Mouse (Mus musculus): ENCODE data around the gene Adipor2.

- TF ChIP-seq EP300 (IDR thresholded peaks at IDR 0.05; ENCODE audit: insufficient read depth, low read depth, low read length): no peak
- no peak for TF ChIP-seq POLR2A (IDR thresholded peaks at IDR 0.05; ENCODE audit: insufficient read depth, low read length)
- no peak for TF ChIP-seq CTCF (IDR thresholded peaks at IDR 0.05; ENCODE audit: low read depth, low read length)
Measured at GRCm38 (mm10) chr6:119392836-119393235, 24.7 kb downstream of the Adipor2 start.
